Mouse (Mus musculus) ovary, postnatal 14 days (tissue): ENCODE results near the gene Adcy10.

Source experiments
- DNase-seq: peaks from one replicate; pipeline ENCODE4 v3.0.0; 2022; ENCODE audit warnings: low spot score

Adcy10 gene

DNA sequence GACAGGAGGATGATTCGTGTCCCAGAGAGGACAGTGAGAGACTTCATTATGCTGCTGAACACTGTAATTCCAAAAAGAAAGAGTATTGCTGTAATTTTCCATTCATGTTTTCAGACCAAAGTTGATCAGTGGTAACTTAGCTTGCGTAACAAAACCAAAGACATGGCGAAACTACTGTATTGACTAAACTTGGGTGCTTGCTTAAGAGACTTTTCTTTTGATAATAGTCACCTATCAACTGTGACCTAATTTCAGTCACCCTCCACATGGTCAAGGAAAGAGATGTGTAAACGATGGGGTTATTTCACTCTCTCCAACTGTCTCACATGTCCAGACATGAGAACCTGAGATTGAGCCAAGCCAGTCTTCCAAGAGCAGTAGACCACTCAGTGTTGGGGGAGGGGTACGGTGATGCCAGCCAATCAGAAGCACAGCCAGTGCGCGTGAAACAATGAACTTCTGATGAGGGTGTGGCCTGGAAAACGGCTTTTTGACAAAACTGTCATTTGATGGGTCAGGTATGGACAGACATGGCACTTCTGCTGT lies at the start of gene Adcy10:
TSS of gene Adcy10 (plus strand) at position 496 of the 546 bp plus-strand sequence.
- DNase-seq, result no peak

DNA sequence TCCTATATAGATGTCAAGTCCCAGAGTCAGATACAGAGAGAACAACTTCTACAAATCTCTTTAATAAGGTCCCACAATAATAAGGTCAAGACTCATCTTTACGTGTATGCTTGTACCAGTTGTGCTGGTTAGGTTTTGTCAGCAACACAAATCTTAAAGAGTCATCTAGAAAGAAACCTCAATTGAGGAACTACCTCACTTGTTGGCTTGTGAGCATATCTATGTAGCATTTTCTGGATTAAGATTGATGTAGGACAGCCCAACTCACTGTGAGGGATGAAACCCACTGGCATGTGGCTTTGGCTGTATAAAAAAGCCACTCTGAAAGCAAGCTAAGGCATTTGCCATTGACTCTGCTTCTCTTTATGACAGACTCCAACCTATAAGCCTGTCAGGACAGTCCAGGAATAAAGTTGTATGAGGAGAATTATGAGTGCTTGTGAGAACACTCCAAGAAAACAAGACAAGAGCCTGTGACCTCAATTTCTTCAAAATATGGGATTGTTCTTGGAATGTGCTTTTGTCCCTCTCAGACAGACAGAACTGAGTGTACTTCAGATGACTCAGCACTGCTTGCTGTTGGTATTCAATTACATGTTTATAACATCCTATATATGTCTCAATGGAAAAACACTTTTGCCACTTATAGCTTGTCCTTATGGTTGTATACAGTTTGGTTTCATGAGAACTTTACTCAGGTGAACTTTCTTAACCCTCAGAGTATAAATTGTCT lies 46.5 kb upstream of the Adcy10 start:
- no peak for DNase-seq

DNA sequence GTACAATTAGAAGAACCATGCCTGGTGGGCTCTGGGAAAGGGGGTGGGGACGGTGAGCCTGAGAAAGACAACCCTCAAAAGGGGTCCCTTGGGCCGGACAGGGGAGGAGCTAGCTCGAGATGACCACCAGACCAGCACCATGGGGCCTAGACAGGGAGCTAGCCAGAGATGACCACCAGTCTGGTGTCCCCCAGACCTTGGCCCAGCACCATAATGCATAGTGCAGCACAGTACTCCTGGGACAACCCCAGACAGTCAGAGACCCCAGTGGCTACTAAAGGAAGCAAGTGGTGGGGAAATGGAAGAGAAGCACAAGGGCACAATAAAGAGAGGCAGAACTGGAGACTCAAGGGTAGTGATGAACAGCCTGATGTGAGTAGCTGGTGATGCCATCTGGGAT lies 44.2 kb upstream of the Adcy10 start:
- DNase-seq, result no peak

DNA sequence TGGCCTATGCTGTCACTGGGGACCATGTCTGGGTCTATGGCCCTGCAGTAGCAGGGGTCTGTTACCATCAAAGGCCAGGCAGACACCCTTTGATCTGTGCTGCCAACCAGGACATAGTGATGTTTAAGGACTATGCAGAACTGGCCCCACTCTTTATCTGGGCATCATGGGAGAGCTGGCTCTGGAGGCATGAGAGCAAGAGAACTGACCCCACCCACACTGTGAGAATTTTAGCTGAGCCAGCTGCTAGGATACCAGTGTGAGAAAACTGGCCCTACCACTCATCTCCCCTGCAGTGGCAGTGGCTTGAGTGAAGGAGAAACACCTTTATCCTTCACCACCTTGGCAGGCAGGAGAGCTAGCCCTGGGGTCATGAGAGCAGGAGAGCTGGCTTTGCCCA lies 43.8 kb upstream of the Adcy10 start:
- no peak for DNase-seq

DNA sequence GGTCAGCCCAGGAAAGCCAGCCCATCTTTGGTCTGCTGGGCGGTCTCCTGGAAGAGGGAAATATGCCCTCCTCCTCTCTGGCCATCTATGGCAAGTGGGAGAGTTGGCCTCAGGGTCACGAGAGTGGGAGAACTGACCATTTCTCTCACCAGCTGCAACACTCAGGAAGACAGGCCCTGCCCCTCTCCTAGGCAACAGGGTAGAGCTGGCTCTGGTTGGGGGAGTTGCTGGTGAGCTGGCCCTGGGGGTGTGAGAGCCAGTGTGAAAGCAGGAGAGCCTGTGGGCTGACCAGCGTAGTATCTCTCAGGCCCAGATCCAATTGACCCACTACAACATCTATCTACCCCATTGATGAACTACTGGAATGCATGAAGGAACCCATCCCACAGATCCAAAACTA lies 43.3 kb upstream of the Adcy10 start:
- DNase-seq, result no peak

DNA sequence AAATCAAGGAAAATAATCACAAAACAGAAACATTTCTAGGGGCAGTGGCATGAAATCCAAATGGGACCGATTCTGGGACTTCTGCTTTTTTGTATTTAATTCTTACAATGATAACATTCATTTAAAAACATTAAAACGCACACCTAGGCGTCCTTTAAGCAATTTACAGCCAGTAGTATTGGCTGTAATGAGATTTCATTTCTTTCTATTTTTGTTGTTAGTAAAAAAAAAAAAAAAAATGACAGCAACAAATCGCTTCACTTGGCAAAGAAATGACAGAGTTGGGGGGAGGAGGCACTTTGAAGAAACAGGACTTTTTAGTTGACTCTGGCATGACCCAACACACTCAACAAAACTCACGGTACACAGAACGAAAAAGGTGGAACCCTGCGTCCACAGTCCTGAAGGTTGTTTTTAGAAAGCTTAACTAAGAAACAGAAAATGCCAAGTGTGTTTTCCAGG lies 25.9 kb upstream of the Adcy10 start:
- no peak for DNase-seq

DNA sequence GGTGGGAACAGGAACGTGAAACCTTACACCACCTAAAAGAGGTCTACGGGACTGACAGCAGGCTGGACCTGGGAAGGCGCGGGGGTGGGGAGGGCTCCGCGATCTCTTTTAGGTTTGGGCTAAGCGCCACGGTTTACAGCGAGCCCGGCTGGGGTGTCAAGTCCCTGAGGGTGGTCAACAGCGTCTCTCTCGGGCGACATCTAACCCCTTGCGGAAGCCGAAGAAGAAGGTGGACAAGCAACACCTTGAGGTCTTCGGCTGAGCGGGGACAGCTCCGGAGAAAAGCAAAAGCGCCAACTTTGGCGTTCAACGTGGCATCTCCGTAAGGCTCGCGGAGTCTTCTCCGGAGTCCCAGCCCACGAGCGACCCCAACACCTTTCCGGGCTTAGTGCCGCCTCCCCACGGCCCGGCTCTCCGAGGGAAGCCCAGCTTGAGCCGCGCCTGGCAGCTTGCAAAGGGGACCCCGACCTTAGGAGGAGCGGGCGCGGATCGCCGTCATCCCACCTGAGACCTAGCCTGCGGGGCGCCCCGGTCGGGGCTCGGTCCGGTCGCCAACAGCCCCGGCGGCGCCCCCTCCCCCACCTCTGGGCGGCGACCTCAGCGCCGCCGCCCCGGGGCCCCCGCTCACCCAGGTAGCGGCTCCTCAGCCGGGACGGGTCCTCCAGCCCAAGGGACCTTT lies 25.3 kb upstream of the Adcy10 start:
- peak; percentile 38 for DNase-seq

DNA sequence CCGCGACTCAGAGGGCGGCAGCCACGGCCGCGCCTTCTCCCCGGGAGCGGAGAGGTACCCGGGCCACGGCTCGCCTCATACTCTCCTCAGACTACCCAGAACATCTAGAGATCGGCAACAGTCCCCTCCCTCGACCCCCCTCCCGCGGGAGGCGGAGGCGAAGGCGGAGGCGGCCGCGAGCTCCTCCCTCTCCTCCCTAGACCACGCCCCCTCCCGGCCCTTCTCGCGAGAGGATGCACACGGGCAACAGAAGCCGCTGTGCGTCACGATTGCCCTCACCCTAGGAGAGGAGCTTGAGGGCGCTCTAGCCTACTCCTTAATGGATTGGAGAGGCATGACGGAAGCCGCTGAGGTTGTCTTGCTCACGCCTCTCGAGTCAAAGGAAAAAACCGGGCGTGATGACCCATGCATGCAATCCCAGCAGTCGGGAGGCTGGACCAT lies 24.6 kb upstream of the Adcy10 start, which contains the start of the genes Dcaf6 and Mpc2:
TSS of gene Dcaf6 (minus strand) at position 116 of the 441 bp plus-strand sequence.
TSS of gene Mpc2 (plus strand) at position 278 of the 441 bp plus-strand sequence.
- DNase-seq, result peak; percentile 100

DNA sequence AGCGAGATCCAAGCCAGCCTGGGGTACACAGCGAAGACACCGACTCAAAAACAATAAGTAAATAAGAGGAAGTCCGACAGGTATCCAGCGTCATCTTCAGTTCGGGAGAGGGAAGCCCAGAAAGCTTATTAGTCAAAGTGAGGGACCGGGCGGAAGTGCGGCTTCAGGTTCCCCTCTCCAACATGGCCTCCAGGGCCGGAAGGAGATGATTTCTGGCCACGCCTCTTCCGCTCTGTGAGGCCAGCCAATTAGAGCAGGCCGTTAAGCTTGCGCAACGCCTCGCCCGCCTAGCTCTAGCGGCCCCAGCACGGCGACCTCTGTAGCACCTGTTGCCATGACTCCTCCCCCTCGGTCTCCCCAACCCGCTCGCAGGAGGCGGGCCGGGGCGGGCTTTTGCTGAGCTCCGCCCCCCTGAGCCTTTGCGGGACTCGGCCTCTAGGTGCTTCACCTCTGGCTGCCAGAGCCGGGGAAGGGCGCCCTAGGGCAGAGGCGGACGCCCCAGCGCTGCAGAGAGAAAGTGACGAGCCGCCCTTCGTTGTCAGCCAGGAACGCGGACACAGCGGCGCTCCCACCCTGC lies 24.1 kb upstream of the Adcy10 start:
- peak; percentile 95 for DNase-seq

DNA sequence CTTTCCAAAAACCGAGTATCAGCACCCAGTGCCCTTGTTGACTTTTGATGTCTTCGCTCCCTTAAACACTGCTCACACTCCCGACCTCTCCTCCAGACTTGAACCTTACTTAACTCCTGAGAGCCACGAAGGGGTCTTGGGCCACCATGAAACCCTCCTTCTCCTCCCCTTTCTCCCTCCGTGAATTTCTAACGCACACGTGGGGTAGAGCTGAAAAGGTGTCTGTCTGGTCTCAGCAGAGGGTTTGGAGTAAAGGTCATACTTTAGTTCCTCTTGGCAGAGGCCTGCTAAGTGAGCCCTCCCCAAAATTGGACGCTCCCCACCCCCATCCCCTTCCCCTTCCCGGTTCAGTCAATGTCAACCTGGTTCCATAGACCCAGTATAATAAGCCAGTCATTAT lies 23.3 kb upstream of the Adcy10 start:
- DNase-seq, result no peak

DNA sequence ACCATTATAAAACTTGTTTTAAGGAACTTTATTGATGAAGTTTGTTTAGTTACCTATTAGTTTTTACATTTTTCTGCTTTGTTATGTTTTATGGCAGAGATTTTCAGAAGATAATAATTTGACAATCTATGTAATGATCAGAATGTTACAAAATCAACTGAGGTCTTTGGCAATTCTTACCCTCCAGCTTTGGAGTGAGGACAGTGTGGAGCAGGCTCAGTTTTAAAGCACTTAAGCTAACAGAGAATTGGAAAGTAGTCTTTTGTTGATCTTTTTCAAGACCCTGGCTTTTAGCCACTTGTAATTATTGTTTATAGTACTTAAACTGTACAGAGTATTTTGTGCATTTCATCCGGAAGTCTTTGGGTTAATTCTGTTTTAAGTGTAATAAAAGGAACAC lies 22.1 kb upstream of the Adcy10 start:
- DNase-seq, result no peak

DNA sequence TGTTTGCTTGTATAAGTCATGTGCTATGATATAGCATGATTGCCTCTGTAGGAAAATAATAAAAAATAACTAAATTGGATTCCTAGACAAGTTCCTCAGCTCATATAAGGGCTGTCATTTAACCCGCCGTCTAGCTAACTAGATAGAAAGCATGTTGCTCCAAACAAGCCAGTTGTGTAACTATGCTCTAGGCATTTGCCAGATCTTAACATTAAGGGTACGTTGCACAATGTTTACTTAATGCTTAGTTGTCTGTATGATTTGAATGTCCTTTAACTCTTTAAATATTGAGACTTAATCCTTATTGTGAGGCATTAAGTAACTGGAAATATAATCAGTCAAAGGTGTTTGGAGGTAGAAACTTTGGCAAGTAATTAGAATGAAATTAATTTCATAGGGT lies 20.4 kb upstream of the Adcy10 start:
- DNase-seq, result no peak

DNA sequence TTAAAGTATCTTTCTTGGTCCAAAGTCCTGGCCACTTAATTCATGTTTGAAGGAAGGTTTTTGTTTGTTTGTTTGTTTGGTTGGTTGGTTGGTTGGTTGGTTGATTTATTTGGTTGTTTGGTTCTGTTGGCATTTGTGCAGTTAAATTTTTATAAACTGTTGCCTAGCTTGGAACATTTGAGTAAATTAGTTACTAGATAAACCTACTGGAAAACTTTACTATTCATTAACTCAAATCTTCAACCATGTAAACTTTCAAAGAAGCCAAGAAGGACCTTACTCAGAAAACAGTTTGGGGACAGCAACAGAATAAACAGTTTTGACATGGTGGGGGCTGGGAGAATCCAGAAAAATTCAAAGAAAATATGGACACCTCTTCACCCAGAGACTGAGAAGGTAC lies 16.0 kb upstream of the Adcy10 start:
- no peak for DNase-seq

DNA sequence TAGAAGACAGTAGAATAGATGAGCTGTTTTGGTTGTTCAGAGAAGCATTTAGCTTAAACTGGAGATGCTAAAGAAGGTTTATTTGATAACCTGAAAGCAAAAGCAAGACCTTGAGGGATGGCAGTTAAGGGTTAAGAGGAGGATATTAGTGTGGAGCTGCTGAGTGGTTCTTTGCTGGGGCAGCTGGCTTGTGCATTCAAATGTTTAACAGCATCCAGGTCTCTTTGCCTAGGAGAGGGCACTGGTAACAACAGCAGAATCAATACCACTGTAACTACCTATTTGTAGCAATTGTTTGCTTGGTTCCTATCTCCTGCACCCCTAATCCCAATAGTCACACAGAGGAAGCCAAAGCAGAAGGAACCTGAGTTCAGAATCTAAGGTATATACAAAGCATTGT lies 15.3 kb upstream of the Adcy10 start:
- DNase-seq, result no peak

DNA sequence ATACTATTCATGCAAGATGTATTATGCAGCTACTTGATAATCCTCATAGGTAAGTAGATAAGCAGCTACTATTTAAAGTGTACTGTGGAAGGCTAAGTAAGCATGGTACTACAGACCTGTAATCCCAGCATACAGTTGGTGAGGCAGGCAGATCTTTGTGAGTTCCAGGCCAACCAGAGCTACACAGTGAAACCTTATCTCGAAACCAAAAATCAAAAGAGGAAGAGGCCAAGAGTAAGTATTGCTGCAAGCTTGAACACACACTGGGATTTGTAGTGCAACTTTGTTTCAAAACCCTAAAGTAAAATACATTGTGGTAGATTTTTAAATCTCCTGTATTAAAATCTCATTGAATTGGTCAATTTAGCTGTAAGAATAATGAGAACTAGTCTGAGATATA lies 13.5 kb upstream of the Adcy10 start:
- DNase-seq, result no peak

DNA sequence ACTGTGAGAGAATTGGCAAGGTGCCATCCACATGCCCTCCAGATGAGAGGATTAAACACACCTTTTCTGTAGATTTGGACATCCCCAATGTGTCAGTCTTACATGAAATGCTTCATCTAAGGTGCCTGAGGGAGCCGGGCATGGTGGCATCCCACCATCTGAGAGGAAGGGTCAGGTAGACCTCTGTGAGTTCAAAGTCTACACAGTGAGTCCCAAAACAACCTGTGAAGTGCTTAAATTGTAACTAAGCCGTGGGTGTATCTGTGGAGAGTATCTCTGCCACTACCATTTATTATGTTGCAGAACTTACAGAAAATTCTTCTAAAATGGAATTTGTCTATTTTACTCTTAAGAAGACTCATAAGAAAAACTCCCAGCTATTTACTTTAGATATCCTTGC lies 1.1 kb downstream of the Adcy10 start:
- DNase-seq, result no peak

DNA sequence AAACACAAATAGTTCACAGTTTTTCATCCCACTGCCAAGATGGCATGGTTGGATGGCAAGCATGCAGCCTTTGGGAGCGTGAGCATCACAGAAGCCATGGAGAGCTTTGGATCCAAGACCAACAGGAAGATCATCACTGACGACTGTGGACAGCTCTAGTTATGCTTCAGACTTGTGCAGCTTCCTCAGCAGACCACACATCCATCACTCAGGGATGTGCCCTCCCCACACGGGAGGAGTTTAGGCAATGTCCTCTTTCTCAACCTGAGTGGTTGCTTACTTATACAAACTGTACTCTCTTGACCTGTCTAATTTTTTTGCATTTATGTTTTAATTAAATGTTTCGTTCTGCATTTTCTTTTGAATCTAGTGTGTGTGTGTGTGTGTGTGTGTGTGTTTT lies 4.2 kb downstream of the Adcy10 start:
- no peak for DNase-seq

DNA sequence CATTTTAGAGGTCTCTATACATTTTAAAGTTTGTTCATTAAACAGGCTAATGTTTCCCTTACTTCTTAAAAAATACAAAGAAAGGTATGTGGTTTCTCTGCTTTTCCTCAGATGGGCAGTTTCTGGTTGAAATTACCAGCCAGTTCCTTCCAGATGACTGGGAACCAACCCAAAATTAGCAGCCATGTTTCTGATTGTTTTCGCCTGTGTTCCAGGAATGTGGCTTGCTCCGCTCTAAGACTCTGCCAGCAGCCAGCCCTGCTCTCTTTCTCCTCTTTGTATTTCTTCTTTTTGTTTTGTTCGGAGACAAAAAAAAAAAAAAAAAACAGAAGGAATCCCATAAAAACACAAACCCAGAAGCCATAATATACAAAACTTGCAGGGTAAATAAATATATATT lies 13.9 kb downstream of the Adcy10 start:
- DNase-seq, result peak; percentile 11

DNA sequence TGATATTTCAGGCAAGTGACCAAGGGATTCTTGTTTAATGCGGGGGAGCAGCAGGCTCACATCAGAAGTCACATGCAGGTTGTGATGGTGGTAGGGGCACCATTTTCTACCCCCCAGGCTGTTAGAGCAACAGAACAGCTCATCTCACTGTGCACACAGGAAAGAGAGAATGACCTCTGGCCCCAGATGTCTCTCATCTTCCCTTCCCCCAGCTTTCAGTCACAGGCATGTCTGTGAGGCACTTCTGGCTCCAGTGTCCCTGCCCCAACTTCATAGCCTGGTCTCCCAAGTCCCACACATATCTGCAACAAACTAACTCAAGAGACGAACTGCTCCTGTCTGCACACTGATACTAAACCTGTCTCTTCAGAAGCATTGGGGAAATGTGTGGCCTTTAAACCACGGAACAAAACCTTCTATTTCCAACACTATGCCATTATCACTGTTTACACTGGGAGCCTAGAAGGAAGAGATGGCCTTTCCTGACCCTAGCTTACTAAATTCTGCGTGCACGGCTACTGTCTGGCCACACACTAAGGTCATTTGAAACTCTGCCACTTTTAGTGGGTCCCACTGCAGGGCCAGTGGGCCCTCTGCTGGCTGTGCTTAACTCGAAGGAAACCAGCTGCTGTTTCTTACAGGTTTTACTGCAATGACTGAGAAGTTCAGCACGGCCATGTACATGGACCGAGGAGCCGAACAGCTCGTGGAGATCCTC lies 18.5 kb downstream of the Adcy10 start:
- DNase-seq, result peak; percentile 21

DNA sequence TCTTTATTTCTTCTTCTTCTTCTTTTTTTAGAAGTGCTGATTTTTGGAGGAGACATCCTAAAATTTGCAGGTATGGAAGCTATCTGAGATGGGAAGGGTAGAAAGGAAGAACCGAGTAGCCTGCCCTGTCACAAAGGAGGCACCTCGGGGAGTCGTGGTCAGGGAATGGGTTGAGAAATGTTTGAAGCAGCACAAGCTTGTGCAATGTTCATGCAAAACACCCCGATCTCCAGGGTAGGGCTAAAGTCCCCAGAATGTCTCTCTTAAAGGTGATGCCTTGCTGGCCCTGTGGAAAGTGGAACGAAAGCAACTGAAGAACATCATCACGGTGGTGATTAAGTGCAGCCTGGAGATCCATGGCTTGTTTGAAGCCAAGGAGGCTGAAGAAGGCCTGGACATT lies 21.3 kb downstream of the Adcy10 start:
- DNase-seq, result no peak

DNA sequence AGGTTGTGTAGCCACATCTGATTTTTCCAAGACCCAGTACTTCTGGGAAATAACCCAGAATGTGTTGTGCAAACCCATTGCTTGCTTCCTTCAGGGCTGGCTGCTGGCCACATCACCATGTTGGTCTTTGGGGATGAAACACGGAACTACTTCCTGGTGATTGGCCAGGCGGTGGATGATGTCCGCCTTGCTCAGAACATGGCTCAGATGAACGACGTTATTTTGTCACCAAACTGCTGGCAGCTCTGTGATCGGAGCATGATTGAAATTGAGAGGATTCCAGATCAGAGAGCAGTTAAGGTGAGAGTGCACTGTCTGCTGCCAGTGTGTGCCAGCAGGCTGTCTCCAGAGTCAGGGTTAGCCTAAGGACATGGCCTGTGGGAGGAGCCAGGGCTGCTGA lies 25.2 kb downstream of the Adcy10 start:
- DNase-seq, result peak; percentile 5

DNA sequence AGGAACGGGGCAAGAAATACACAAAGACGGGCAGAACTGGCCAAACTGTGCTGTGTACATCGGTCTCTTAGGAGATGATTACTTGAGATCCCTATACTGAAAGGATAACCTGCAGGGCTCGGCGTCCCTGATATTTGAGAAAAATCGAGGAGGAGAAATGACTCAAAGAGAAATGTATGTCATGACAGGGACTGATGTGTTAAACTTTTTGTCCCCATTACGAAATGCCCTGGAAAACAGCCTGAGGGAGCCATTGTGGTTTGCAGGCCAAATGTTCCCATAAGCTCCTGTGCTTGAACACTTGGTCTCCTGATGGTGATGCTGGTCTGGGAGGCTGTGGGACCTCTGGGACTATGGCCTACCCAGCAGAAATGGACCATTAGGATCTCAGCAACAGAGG lies 35.7 kb downstream of the Adcy10 start:
- no peak for DNase-seq
